Mouse (Mus musculus) liver, postnatal 0 days (tissue): ENCODE results near the gene Mapkapk3. TPM values are rescaled to one million over a fixed set of nuclear protein-coding genes. Genes with fewer than 3 reads are reported as not detected.

Experiments
- ATAC-seq: fragments of 200-750 bp; cut with Nextera tagmentation; 2 replicates; pipeline ENCODE4 v1.8.0; 2017; ENCODE audit warnings: mild to moderate bottlenecking, moderate library complexity
- DNase-seq: peaks from one replicate; pipeline ENCODE4 v3.0.0-alpha.2; 2016
- H3K27ac ChIP-seq: fragments of 300-500 bp; sonication (generic); 2 replicates; pipeline ENCODE4 v1.5.1; 2014; ENCODE audit warnings: antibody characterized with exemption, moderate library complexity, mild to moderate bottlenecking, low read depth
- H3K27me3 ChIP-seq: fragments of 300-500 bp; sonication (generic); 2 replicates; pipeline ENCODE4 v1.6.1; 2014; ENCODE audit warnings: low read length, control low read depth, mixed read lengths; ENCODE audit not compliant: insufficient read depth
- H3K36me3 ChIP-seq: fragments of 300-500 bp; sonication (generic); replicated peaks from 2 replicates; pipeline ENCODE4 v1.6.1; 2014; ENCODE audit warnings: mild to moderate bottlenecking, control low read depth, low read length, moderate library complexity, mixed read lengths; ENCODE audit not compliant: insufficient read depth
- H3K4me1 ChIP-seq: fragments of 300-500 bp; sonication (generic); 2 replicates; pipeline ENCODE4 v1.6.1; 2014; ENCODE audit warnings: antibody characterized with exemption, mild to moderate bottlenecking, control low read depth; ENCODE audit not compliant: insufficient read depth
- H3K4me2 ChIP-seq: fragments of 300-500 bp; sonication (generic); 2 replicates; pipeline ENCODE4 v1.6.1; 2014; ENCODE audit warnings: low read depth, mild to moderate bottlenecking, low read length, moderate library complexity, mixed read lengths
- H3K4me3 ChIP-seq: fragments of 300-500 bp; sonication (generic); 2 replicates; pipeline ENCODE4 v1.5.1; 2014; ENCODE audit warnings: low read depth, low read length
- H3K9ac ChIP-seq: fragments of 300-500 bp; sonication (generic); replicated peaks from 2 replicates; pipeline ENCODE4 v1.6.1; 2014; ENCODE audit warnings: mild to moderate bottlenecking, moderate library complexity
- H3K9me3 ChIP-seq: fragments of 300-500 bp; sonication (generic); 2 replicates; pipeline ENCODE4 v1.6.1; 2016; ENCODE audit warnings: mild to moderate bottlenecking, control low read depth, low read length, mixed read lengths
- CTCF ChIP-seq: sonication (generic); IDR thresholded peaks from 2 replicates; pipeline ENCODE4 v1.5.1; 2016; ENCODE audit warnings: antibody characterized with exemption, low read depth
- EP300 ChIP-seq: IDR thresholded peaks from 2 replicates; pipeline ENCODE4 v1.6.1; 2016; ENCODE audit warnings: antibody characterized with exemption, low read depth, mild to moderate bottlenecking
- WGBS: fragments of 180-500 bp; shearing (Covaris S2); extraction: QIAGEN DNeasy Blood & Tissue Kit; methylation state at CpG from one replicate; pipeline ENCODE4 v1.1.7; 2014; ENCODE audit not compliant: insufficient replicate concordance; 5-methylcytosine and 5-hydroxymethylcytosine counted together
- polyA plus RNA-seq: library from polyadenylated mRNA; unstranded; fragments of >200 nt; fragmentation: Nextera tagmentation; extraction: Ambion mirVana; gene quantifications from 2 replicates; pipeline ENCODE4 v1.2.1, GENCODE M21; 2015

Gene Mapkapk3
- polyA plus RNA-seq, 1 experiment from 2014 or later, result 8.3 TPM

- Histone ChIP-seq H3K4me3 (peak overlapping the region; percentile 81), H3K4me2 (peak overlapping the region; percentile 94), H3K36me3 (peaks cover 18% of the 10 kb centered on the region), H3K27ac (peak overlapping the region; percentile 94), H3K27me3 (no peaks in the 10 kb centered on the region), H3K9ac (peak overlapping the region; percentile 82), H3K9me3 (no peaks in the 10 kb centered on the region), H3K4me1 (peaks cover 33% of the 10 kb centered on the region)
- 1% methylated on average over 31 of the region's 31 CpGs for WGBS
- DNase-seq (peak; percentile 92), ATAC-seq (peak; percentile 93)
- TF ChIP-seq EP300 (peak; percentile 90), CTCF (no peak)
Measured at GRCm38 (mm10) chr9:107296501-107296965, 6.9 kb upstream of the Mapkapk3 start.

GRCm38 (mm10) chr9:107296041-107296440 lies 6.4 kb upstream of the Mapkapk3 start:
- TF ChIP-seq EP300, result no peak
- no peak for DNase-seq
- Histone ChIP-seq H3K4me3 (peak overlapping the region; percentile 81), H3K36me3 (peaks cover 13% of the 10 kb centered on the region), H3K4me2 (peak overlapping the region; percentile 94), H3K9me3 (no peaks in the 10 kb centered on the region), H3K4me1 (peaks cover 28% of the 10 kb centered on the region), H3K27ac (peak overlapping the region; percentile 94), H3K9ac (peak overlapping the region; percentile 82), H3K27me3 (no peaks in the 10 kb centered on the region)
- under 1% methylated on average over 14 of the region's 14 CpGs for WGBS
- ATAC-seq, result peak; percentile 48

- Histone ChIP-seq H3K4me2 (peak within 1 kb of the TSS; percentile 94), H3K9me3 (no peaks in the 10 kb centered on the region), H3K36me3 (peaks cover 11% of the 10 kb centered on the region), H3K27me3 (no peaks in the 10 kb centered on the region), H3K4me1 (peaks cover 26% of the 10 kb centered on the region), H3K4me3 (peak within 1 kb of the TSS; percentile 81), H3K9ac (peak within 1 kb of the TSS; percentile 82), H3K27ac (peak within 1 kb of the TSS; percentile 94)
- ATAC-seq (no peak), DNase-seq (no peak)
- TF ChIP-seq CTCF (no peak), EP300 (no peak)
Measured at GRCm38 (mm10) chr9:107296016-107296040, 6.2 kb upstream of the Mapkapk3 start, which contains the start of gene Cish. Cish (plus strand) TSS chr9:107296026.

GRCm38 (mm10) chr9:107295616-107296015 lies 5.9 kb upstream of the Mapkapk3 start:
- Histone ChIP-seq H3K36me3 (peaks cover 9% of the 10 kb centered on the region), H3K27me3 (no peaks in the 10 kb centered on the region), H3K4me1 (peaks cover 24% of the 10 kb centered on the region), H3K27ac (peak overlapping the region; percentile 94), H3K4me3 (peak overlapping the region; percentile 81), H3K4me2 (peak overlapping the region; percentile 94), H3K9me3 (no peaks in the 10 kb centered on the region), H3K9ac (peak overlapping the region; percentile 82)
- ATAC-seq (no peak), DNase-seq (no peak)
- WGBS, result 22% methylated on average over 4 of the region's 4 CpGs
- no peak for TF ChIP-seq CTCF
- no peak for TF ChIP-seq EP300

GRCm38 (mm10) chr9:107294249-107294648 lies 4.6 kb upstream of the Mapkapk3 start:
- Histone ChIP-seq H3K9ac (no peak overlapping the region), H3K4me1 (peaks cover 23% of the 10 kb centered on the region), H3K27ac (no peak overlapping the region), H3K4me2 (no peak overlapping the region), H3K27me3 (no peaks in the 10 kb centered on the region), H3K4me3 (no peak overlapping the region), H3K9me3 (no peaks in the 10 kb centered on the region), H3K36me3 (no peaks in the 10 kb centered on the region)
- DNase-seq (peak; percentile 89), ATAC-seq (no peak)
- TF ChIP-seq EP300, result no peak
- peak; percentile 97 for TF ChIP-seq CTCF
- 2% methylated on average over 6 of the region's 6 CpGs for WGBS

GRCm38 (mm10) chr9:107290897-107291296 lies 1.2 kb upstream of the Mapkapk3 start:
- ATAC-seq (peak; percentile 20; the same call in 1 of the 2 replicates), DNase-seq (peak; percentile 88)
- H3K9ac ChIP-seq, result no peak overlapping the region
- no peaks in the 10 kb centered on the region for H3K9me3 ChIP-seq
- H3K27ac ChIP-seq, result no peak overlapping the region
- peaks cover 32% of the 10 kb centered on the region for H3K4me1 ChIP-seq
- TF ChIP-seq EP300 (no peak), CTCF (peak; percentile 98)
- 34% methylated on average over 10 of the region's 10 CpGs for WGBS
- no peaks in the 10 kb centered on the region for H3K36me3 ChIP-seq
- no peak overlapping the region for H3K4me3 ChIP-seq
- no peak overlapping the region for H3K4me2 ChIP-seq
- no peaks in the 10 kb centered on the region for H3K27me3 ChIP-seq

GRCm38 (mm10) chr9:107288711-107289110 lies 966 bp downstream of the Mapkapk3 start:
- H3K36me3 ChIP-seq, result no peaks in the 10 kb centered on the region
- H3K4me2 ChIP-seq, result peak overlapping the region; percentile 83
- no peak for TF ChIP-seq CTCF
- TF ChIP-seq EP300, result no peak
- H3K27me3 ChIP-seq, result no peaks in the 10 kb centered on the region
- DNase-seq (peak; percentile 67), ATAC-seq (peak; percentile 63)
- WGBS, result 21% methylated on average over 8 of the region's 8 CpGs
- peak overlapping the region; percentile 67 for H3K27ac ChIP-seq
- peaks cover 21% of the 10 kb centered on the region for H3K4me1 ChIP-seq
- H3K4me3 ChIP-seq, result peak overlapping the region; percentile 56
- no peaks in the 10 kb centered on the region for H3K9me3 ChIP-seq
- H3K9ac ChIP-seq, result peak overlapping the region; percentile 66
